Mouse (Mus musculus) natural killer cell, adult 2 months (primary cell): ENCODE data around the gene Lgmn.
A peak's percentile ranks its signal among the peaks of the same experiment; 100 is the strongest.

Experiments used
- DNase-seq, 2 experiments: peaks; one replicate each; pipeline ENCODE4 v3.0.0; 2022; ENCODE audit warnings: low spot score in 2 of 2

Lgmn gene

DNA sequence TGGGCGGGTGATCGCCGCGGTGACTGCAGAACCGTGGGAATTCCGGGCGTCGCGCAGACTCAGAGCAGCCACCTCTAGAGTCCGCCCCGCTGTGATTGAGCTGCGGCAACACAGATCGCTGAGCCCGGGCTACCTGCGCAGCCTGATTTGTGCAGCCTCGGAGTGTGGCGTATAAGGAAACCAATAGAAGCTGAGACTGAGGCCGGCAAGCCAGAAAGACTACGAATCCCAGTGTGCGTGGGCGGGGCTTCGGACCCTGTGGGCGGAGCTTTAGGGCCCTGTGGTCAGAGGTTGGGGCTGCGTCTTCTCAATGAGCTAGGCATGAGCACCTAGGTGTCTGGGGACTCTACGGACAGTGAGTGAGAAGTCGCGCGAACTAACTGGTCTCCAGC, at the start of gene Lgmn:
Gene Lgmn (minus strand): TSS at position 182 of the 392 bp plus-strand sequence.
- DNase-seq = peak; percentile 98

DNA sequence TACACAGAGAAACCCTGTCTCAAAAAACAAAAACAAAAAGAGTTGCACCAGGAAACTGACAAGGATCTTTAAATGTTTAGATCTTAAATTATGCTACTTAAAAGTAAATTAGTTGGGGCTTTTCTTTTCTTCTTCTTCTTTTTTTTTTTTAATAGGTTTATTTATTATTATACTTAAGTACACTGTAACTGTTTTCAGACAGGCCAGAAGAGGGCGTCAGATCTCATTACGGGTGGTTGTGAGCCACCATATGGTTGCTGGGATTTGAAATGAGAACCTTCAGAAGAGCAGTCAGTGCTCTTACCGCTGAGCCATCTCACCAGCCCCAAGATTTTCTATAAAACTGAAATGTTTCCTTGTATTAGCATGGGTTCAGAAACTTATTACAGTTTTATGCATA, 45.3 kb upstream of the Lgmn start:
- no peak for DNase-seq

DNA sequence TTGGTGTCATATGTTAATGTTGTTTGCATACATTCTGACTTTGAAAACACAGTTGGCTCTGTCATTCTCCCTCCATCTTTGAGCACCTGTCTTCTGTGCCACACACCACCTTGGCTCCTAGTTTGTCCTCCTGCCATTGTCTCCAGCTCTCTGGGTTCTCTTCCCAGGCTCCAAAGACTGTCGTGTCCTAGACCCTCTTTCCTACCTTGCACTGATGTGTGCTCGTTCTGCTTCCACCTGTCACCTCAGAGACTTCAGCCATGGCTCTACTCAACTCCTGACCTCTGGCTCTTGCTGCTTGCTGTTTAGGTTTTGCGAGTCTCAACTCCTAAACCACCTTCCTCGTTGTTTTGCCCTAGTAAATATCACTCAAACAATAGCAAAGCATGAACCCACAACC, 40.9 kb upstream of the Lgmn start:
- DNase-seq = no peak

DNA sequence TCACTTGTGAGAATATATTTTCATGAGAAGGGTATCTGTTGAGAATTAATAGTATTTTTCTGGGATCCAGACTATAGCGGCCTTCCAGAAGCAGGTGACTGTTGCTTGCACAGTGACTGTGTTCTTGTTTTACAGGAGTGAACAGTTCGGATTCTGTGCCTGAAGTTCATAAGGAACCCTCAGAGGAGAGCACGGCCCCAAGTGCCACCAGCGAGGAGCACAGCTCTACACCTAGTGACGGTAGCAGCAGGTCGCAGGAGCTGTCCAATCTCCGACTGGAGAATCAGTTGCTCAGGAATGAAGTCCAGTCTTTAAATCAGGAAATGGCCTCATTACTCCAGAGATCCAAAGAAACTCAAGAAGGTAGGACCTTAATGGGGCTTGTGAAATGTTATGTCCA, 34.8 kb upstream of the Lgmn start:
- DNase-seq = no peak

DNA sequence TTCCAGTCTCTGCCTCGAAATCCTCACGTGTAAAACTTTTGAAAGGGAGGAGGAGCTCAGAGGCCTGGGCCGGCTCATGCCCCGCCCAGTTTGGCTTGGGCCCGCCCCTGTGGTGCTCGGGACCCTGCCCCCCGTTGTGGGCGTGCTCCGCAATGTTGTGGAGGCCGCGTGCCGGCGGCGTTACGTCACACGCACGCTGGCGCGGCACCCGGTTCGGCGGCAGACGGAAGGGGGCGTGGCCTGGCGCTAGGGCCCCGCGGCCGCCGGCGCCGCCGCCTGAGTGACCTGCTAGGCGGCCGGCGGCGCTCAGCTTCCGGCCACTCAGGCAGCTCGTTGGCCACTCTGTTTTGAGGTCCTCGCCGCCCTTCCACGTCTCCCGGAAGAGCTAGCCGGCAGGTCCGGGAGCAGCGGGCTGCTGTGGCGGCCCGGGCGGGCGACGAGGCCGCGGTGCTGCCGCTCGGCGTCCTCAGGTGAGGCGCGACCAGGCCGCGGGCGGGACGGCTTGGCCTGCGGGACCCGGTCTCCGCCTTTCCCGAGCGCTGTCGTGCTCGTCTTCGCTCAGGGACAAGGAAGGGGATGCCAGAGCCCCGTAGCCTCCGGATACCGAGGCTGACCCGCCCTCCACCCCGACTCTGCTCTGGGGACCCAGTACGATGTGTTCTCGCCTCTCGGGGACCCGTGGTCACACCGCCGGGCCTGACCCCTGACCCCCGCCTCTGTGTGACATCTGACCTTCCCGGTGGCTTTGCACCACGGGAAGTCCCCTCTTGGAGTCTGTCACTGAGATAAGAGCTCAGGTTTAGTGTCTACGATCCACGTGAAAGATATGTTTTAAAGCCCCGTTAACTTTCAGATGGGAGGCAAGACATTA, 29.5 kb upstream of the Lgmn start, which contains the start of gene Golga5:
Gene Golga5 (plus strand): TSS at position 242 of the 871 bp plus-strand sequence.
- peak; percentile 97 to 98 for DNase-seq

DNA sequence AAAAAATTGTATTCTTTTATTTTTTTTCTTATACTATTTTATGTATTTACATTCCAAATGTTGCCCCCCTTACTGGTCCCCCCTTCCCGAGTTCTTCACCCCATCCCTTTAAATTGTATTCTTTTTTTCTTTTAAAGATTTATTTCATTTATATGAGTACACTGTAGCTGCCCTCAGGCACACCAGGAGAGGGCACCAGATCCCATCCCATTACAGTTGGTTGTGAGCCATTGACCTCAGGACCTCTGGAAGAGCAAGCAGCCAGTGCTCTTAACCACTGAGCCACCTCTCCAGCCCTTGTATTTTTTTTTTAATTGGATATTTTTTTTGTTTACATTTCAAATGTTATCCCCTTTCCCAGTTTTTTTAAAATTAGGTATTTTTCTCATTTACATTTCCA, 28.5 kb upstream of the Lgmn start:
- DNase-seq = no peak

DNA sequence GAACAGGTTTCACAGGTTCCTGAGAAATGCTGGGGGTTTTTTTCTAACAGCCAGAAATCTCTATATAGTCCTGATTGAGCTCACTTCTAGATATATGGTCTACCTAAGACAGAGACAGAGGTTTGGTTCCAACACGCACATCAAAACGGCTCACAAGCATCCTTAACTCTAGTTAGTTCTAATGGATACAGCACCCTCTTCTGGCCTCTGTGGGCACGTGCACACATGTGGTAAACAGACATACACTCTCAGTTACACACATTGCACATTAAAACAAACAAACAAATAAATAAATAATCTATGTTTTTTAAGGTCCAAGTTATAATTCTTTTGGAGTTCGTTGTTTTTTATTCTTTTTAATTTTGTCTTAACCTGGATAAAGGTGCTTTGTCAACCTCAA, 25.0 kb upstream of the Lgmn start:
- DNase-seq = no peak

DNA sequence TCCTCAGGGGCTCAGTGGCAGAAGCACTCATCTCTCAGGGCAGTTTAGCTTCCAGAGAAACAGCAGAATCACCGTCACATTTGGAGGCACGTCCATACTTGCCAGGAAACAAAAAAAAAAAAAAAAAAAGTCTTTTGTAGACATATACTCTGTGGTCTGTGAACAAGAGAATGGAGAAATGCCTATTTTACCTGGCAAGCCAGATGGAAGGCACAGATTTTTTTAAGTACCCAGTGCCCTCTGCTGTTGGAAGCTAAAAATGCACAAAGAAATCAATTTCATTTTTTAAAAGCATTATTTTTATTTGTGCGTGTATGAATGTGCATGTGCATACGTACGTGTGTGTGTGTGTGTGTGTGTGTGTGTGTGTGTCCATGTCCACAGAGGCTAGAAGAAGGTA, 21.6 kb upstream of the Lgmn start:
- DNase-seq = no peak

DNA sequence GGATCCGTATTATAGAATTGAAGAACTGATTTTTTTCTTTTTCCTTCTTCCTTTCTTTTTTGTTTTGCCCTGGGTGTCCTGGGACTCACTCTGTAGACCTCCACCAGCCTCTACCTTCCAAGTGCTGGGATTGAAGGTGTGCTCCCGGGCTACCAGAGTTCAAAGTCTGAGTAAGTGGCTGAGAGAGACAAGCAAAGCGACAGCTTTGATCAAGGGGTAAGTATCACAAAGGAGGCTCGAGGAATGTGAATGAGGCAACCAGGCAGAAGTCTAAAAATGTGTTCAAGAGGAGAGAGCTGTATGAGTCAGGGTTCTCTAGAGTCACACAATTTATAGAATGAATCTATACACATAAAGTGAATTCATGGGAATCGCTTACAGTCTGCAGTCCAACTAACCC, 20.4 kb upstream of the Lgmn start:
- no peak for DNase-seq

DNA sequence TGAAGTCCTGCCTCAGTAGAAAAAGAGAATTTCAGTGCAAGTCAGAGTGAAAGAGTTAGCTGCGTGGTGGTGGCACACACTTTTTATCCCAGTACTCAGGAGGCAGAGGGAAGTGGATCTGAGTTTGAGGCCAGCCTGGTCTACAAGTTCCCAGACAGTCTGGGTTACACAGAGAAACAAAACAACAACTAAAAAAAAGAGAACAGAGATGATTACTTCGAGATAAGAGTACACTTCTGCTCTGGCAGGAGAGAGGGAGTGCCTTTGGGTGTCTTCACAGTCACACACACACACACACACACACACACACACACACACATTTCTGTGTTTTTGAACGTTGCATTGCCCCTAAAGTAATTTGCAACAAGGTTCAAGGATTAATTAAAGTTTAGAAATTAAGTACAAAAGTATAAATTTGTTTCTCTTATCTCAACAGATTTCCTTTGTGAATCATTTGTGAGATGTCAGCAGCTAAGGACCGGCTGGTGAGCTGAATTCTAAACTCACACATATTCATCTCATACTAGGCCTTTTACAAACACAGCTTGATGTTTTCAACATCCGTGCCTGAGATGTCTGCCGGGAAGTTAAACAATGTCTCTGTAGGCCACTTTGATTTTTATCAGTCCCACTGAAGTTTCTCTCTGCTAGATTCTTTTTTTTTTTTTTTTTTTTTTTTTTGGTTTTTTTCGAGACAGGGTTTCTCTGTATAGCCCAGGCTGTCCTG, 17.0 kb upstream of the Lgmn start:
- no peak for DNase-seq

DNA sequence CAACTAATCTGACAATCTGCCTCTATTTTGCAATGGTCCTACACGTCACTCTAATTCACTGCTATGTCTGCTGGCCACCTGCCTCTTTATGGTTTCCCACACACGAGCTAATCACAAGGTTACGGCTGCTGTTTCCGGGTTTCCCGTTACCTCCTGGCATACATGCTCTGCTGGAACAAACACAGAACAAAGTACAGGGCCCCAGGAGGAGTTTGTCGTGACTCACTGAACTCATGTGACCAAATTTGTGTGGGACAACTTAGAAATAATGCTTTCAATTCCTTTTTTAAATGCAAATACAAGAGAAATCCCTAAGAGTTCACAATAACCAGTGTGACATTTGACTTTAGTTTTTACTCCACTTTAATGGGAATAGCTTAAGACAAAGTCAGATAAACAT, 14.0 kb upstream of the Lgmn start:
- DNase-seq = peak in 1 of 2 experiments; percentile 81

DNA sequence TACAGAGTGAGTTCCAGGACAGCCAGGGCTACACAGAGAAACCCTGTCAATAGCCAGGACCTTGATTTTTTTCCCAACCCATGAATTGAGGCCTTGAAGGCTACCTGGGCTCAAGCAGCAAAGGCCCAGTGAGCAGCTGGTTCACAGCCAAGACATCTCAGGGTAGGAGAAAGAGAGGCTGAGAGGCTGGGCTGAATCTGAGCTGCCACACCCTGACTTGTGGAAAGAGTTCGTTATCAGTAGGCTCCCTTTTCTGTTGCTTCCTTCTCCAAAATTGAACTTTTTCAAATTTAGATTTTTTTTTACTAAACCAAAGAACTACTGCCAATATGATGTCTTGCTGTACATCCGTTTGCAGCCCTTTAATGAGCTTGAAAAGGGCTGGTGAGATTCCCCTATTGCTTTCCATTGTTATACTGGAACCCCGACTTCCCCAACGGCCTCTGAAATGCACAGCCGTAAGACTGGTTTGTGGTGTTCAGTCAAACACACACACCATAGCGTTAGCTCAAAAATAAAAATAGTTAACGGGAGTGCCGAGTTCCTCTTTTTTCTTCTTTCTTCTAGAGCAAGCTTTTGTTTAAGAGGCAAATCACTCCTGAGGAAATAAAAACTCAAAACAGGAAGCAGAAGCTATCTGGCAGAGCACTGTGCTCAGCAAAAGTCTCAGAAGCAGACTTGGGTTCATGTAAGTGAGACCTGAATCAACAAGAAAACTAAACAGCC, 11.7 kb upstream of the Lgmn start:
- DNase-seq = peak in 1 of 2 experiments; percentile 66

DNA sequence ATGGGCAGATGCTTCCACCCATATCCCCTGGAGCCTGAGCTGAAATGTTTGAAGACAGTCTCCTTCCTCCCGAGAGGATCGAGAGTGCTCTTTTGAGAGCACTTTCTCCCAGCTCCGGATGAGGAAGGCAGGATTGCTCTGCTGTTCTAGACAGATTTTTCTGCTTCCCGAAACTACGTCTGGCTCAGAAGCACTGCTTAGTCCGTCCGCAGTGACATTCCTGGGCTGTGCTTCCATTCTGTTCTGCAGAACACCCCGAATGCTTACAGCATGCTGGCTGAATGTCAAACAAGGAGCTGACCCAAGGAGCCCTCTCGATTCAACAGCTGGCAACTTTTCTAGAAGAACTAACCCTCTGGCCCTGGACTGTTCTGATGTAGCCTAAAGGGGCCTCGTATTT, 10.8 kb upstream of the Lgmn start:
- DNase-seq = no peak

DNA sequence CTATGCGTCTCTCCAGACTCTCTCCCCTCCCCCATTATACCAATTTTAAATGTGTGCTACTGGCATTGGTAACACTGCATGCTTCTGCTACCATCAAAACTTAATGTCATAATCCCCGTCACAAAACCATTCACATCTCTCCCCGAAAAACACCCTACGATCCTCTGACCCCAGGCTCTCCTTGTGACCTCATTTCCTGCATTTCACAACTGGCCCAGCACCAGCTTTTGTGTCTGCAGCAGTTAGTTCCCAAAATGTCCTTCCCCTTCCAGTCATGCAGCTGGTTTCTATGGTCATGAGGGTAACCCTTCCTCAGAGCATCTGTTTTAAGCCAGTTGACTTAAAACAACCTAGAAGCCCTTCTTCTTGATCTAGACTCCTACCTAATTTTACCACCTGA, 5.8 kb upstream of the Lgmn start:
- DNase-seq = peak in 1 of 2 experiments; percentile 35

DNA sequence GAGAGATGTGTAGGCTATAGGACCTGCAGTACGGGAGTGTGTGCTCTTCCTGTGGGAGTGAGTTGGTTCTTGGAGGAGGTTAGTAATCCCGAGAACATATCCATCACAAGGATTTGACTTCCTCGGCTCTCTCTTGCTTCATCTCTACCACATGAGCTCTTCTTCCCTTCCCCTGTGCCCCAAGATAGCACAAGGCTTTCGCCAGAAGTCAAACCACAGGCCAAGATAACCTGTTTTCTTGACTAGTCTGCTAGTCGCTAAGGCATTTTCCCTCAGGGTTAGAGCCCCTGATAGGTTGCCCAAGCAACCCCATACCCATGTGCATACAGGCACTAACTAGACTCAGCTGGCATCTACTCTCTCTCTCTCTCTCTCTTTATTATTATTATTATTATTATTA, 4.1 kb upstream of the Lgmn start:
- DNase-seq = no peak

DNA sequence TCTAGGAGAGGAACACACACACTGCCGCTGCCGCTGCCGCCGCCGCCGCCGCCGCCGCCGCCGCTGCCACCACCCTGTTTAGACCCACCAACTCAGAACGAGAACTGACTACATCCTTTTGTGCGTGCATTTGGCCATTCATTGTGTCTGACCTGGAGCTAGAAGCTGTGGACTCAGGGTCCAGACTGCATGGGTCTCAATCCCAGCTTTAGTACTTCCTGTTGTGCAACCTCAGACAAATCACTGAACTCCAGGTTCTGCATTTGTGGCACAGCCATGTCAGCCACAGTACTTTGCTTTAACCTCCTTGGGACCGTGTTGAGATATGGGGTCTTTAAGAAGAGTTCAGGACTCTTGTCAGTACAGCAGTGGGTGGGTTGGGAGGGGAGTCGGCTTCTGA, 3.0 kb upstream of the Lgmn start:
- no peak for DNase-seq

DNA sequence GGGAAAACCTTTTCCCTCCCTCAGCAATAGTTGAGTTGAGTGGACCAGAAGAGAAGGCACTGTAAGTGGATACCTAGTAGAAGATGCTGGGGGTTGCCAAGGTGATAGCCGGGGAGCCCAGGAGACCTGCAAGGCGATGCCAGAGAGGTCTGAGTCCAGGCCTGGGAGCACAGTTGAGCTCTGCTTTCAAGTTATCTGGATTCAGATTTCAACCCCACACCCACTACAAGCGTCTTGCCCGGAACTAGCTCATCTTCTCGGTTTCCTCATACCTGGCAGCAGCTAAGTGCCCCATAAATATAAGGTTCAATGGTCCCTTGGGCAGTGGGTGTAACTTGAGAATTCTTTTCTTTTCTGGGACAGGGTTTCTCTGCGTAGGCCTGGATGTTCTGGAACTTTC, 1.5 kb upstream of the Lgmn start:
- DNase-seq = no peak

DNA sequence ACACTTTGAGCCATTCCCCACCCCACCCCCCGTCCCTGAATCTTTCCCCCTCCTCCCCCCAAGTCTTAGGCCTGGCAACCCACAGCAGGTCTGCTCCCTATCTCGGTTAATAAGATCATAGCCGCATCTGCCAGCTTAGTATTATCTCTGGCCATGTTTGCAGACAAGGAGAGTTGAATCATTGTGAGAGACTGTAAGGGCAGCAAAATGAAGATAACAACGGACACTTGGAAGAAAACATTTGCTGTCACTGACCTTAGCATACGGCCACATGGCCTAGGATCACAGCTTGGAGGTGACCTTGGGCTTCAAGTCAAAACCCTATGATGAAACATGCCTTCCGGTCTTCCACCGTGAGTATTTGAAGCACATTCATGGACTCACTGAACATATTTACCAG, 938 bp upstream of the Lgmn start:
- no peak for DNase-seq

DNA sequence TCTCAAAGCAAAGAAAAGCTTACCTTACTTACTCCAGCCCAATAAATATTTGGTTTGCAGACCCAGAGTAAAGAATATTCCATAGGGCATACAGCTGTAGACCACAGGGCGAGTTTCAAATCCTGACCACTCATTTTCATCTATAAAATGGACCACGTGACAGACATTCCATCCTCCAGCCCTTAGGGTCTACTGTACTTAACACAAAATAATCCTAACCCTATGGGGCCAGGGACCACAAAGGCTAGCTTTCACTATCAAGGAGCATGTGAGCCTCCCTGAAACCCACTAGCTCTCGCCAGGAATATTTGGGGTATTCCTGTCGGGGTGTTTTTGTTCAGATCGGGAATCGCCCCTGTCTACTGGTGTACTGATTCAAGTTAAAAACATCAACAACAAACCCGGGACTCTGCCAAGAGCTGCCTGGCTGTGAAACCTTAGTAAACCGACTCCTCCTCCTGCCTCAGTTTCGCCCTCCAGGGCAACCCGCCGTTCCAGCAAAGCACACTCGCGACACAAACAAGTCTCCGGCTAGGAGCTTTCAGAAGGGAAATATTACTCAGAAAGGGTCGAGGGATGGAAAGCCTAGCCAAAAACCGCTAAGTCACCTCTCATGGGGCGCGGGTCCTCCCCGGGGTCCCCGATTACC, 506 bp downstream of the Lgmn start:
- no peak for DNase-seq

DNA sequence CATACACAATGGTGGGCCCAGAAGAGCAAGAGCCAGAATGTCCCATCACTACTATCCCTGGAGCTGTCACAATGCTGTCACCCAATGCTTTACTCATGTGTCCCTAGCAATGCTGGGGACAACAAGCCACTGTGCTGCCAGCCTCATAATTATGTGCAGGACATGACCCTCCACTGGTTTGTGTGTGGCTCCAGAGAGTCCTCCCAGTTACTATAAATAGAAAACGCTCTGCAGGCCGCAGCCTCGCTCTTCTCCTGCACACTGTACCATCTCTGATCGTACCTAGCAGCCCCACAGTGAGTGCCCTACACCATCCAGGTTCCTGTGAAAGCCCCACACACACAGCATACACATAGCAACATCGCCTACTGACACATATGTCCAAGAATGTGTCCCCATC, 1.7 kb downstream of the Lgmn start:
- DNase-seq = no peak

DNA sequence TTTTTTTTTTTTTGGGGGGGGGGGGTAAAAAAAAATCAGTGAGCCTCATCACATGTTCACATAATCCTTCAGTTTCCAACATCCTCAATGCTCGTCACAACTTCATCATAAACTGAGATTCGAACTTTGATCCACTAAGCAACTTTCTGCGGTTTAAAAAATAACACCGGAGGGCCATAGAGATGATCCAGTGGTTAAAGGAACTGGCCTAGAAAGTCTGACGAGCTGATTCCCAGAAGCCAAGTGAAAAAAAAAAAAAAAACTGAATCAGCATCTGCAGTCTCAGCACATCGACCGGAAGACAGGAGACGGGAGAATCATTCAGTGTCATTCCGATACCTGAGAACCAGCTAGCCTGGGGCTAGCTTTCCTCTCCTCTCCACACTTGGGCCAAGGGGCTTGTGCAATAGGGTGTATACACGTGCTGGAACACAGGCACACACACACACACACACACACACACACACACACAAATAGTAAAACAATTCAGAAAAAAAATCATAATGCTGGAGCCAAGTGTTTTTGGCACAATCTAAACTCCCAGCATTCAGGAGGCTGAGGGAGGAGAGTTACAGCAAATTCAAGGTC, 2.6 kb downstream of the Lgmn start:
- no peak for DNase-seq

DNA sequence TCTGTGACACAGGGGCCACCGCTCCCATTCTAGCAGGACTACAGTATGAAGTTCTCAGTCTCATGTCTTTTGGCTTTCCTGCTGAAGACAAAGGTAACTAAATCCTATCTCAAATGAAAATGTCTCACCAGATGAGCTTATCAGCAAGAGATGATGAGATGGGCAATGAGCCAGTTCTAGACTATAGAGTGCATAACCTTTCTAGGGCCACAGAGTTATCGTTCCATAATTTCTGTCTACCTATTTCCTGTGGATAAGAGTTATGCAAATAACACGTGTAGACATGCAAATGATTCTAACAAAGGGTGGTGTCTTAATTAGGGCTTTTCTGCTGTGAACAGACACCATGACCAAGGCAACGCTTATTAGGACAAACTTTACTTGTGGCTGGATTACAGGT, 5.5 kb downstream of the Lgmn start:
- no peak for DNase-seq
